Mouse (Mus musculus): ENCODE measurements around the gene Tmed4. TPM values are rescaled to one million over a fixed set of nuclear protein-coding genes. Genes with fewer than 3 reads are reported as not detected.
"Not testable (repeated sequence)": the region's sequence is repeated elsewhere in the genome, so short reads cannot be mapped to it uniquely, and the experiment has no call there.

Gene Tmed4
- total RNA-seq, 2 experiments from 2014 or later: 98.7 to 104 TPM

DNA sequence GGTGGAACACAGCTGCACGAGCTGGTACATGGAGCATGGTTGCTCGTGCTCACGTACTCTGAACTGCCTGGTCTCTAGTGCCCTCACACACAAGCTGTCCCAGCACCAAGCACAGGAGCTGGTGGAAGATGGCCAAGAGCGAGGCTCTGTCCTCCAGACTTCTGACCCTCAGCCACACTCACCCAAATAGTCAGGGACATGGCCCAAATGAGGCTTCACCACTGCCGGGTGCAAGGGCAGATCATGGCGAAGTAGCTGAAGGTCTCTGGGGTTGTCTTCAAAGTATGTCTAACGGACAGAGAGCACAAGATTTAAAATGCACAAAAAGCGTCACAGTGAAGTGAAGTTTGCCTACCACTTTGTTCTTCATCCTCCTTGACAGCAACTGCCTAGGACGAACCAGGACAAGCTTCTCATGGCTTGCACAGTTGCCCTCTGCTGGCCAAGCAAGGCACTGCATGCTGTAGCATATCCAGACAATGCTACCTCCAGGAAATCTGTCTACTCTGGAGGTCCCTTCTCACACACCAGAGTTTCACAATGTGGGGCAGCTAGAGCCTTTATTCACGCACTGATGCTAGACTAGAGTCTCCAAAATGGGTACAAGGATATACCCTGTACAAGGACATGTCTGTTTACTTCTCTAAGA lies 13.1 kb downstream of the Tmed4 start:
- DNase-seq (ENCODE audit: low spot score in 2 of 2): peak; percentile 51 to 77

DNA sequence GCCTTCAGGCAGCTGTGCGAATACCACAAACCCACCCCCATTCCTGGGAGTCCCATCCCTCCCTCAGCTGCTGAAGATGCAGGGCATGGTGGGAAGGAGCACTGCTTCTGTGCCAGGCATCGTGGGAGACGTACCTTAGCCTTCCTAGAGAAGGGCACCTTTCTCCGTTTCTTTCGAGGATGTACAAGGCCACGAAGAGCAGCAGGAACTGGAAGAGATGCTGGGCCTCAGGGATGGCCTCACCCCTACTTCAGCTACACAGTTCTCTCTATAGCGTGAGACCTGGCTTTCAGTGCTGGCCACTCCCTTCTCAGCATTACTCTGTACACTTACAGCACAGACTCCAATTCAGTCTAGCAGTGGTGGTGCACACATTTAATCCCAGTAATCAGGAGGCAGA lies 15.3 kb downstream of the Tmed4 start:
- H3K4me3 ChIP-seq: no peak overlapping the region
- TF ChIP-seq CTCF (conservative IDR thresholded peaks at IDR 0.05): no peak
- no peak for DNase-seq (ENCODE audit: low spot score in 2 of 2)
- H3K27ac ChIP-seq: no peak overlapping the region

More for the DNA sequence above, 13.1 kb downstream of the Tmed4 start:
- H3K27ac ChIP-seq: no peak overlapping the region
- no peak overlapping the region for H3K4me3 ChIP-seq
- peak; percentile 98 for TF ChIP-seq CTCF (conservative IDR thresholded peaks at IDR 0.05)

DNA sequence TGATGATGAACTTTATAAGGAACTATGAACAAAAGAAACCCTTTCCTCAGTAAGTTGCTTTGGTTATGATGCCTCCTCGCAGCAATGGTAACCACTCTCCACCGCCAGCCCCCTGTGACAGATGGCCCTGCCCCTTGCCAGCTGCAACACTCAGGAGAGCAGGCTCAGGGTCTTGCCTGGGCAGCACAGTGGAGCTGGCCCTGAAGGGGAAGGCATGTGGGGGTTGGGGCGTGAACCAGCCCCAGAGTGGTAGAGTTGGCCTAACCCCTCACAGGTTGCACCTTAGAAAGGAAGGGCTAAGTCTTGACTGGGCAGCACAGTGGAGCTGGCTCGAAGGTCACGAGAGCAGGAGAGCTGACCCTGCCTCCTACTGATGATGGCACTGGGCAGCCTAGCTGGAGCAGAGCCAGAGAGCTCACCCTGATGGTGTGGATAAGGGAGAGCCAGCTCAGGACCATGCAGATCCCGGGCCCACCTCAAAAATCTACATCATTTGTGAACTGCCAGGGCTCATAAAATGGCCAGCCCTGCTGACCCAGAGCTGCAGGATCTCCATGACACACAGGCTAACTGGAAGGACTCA lies 18.1 kb downstream of the Tmed4 start:
- TF ChIP-seq CTCF (conservative IDR thresholded peaks at IDR 0.05): no peak
- DNase-seq (ENCODE audit: low spot score in 2 of 2): no peak
- H3K27ac ChIP-seq: no peak overlapping the region

DNA sequence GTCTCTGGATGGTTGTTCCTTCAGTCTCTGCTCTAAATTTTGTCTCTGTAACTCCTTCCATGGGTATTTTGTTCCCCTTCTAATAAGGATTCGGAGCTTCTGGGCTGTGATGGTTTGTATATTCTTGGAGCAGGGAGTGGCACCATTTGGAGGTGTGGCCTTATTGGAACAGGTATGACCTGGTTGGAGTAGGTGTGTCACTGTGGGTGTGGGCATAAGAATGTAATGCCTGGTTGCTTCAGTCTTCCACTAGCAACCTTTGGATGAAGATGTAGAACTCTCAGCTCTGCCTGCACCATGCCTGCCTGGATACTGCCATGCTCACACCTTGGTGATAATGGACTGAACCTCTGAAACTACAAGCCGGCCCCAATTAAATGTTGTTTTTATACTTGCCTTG lies 20.1 kb downstream of the Tmed4 start:
- DNase-seq (ENCODE audit: low spot score in 2 of 2); H3K27ac ChIP-seq; H3K4me3 ChIP-seq: not testable (repeated sequence)

More for the DNA sequence above, 18.1 kb downstream of the Tmed4 start:
- H3K4me3 ChIP-seq: no peak overlapping the region

DNA sequence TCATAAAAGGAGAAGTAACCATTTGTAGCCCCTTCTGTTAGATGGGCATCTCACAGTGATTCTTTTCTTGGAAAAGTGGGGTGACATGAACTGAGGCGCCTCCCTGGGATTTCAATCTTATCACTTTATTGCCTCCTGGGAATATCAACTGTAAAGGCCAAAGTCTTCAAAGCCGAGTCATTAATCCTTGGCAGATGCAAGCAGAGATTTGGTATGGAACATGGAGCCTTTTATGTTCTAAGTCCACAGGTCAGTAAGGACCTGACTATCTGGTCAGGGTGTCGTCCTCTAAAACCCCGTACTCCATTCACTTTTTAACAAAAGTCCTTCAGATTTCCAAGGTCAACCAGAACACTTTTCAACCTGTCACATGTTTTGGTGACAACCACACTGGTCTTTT lies 21.8 kb downstream of the Tmed4 start:
- DNase-seq (ENCODE audit: low spot score in 2 of 2): no peak
- no peak for TF ChIP-seq CTCF (conservative IDR thresholded peaks at IDR 0.05)
- H3K4me3 ChIP-seq: no peak overlapping the region
- H3K27ac ChIP-seq: no peak overlapping the region

DNA sequence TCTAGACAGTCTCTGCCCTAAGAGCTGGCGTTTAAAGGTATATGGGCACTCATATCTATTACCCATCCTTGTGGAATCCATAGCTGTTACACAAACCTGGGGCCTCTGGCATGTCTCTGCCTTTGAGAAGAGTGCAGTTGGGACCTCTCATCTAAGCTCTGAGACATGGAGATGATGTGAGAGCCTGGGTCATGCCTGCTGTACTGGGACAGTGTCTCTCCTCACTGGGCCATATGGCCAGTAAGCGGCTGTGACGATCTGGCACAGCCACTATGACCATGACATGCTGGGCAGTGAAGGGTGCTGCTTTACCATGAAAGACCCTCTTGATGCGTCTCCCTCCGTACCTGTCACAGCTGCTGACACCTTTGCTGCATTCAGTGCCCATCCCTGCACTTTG lies 22.4 kb downstream of the Tmed4 start:
- no peak overlapping the region for H3K27ac ChIP-seq
- no peak for DNase-seq (ENCODE audit: low spot score in 2 of 2)
- H3K4me3 ChIP-seq: no peak overlapping the region
- TF ChIP-seq CTCF (conservative IDR thresholded peaks at IDR 0.05): no peak

DNA sequence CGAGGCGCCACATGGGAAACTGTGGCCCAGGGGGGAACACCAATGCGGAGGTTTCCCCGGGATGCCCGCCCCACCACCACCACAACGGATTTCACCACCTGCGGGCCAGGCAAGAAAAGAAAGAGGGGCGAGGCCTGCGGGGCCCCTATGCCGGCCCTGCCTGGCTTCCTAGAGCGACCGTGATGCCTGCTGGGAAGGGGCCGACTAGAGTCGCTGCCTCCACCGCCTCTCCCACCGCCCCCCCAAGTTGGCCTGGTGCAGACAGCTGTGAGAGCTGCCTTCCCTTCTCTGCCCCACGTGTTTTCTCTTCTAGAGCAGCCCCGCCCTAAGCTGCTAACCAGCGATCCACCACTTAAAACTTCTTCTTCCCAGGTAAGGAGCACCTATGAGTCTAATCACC lies 30.0 kb downstream of the Tmed4 start:
- Histone ChIP-seq H3K27ac (no peak overlapping the region), H3K4me3 (no peak overlapping the region)
- no peak for TF ChIP-seq CTCF (conservative IDR thresholded peaks at IDR 0.05)
- DNase-seq (ENCODE audit: low spot score in 2 of 2): no peak

DNA sequence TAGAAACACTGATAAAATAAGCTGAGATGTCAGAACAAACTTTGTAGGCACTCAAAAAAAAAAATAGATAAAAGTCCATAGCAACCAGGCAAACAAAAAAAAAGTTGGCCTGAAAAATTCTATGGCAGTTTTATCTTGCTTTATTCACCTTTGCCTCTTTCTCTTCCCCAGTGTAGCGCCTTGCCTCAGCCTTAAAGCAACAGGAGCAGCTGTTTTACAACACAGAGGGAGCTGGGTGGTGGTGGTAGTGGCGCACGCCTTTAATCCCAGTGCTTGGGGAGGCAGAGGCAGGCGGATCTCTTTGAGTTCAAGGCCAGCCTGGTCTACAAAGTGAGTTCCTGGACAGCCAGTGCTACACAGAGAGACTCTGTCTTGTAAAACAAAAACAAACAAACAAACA lies 41.6 kb downstream of the Tmed4 start:
- no peak for TF ChIP-seq CTCF (conservative IDR thresholded peaks at IDR 0.05)

DNA sequence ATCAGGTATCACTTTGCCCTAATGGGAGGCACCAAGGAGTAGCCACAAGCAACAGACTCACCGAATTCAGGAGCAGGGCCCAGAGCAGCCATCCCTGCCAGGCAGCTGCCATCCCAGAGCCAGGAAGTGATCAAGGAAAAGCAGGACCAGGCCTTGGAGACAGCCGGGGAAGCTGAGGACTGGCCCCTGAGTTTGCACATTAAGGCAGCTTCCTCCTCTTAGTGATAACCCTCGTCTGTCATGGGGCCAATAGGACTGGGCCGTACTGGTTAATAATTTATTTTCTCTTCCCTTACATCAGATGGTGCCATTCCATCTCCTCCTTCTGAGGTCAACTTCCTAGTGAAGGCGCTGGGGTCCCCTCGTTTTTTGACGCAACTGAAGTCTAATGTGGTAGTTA lies 44.7 kb downstream of the Tmed4 start, which contains the start of gene Npc1l1:
Npc1l1 (minus strand) TSS at position 132 of the 400 bp plus-strand sequence.
- no peak for DNase-seq (ENCODE audit: low spot score in 2 of 2)
- no peak within 1 kb of the TSS for H3K4me3 ChIP-seq
- no peak for TF ChIP-seq CTCF (conservative IDR thresholded peaks at IDR 0.05)

More for the DNA sequence above, 41.6 kb downstream of the Tmed4 start:
- H3K4me3 ChIP-seq: no peak overlapping the region
- no peak for DNase-seq (ENCODE audit: low spot score in 2 of 2)
- no peak overlapping the region for H3K27ac ChIP-seq

DNA sequence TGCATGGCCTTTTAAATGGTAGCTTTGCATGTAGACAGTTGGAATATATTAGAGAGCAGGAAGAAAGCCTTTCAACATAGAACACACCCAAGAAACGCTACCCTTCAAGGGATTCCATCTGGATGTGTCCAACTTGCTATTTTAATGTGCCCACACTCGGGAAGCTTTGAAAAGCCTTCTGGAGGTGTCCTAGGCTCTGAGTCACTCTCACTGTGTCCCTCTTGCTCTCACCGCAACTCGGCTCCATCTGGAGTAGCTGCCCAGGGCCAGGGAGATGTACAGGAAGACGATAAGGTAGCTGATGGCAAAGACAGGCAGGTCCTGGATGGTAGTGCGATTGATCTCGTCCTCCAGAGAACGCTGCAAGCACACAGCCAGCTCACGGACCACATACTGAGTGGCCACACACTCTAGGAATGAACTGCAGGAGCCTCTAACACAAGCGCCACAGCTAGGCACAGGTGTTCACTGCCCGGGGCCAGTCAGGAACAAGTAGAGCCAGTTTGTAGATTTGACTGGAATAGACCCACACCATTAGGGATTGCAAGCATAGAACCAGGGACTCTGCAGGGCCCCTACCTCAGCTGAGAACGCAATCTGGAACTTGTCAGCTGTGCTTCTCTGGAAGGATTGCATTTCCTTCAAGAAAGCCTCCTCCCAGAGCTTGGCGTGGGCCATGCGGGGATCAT lies 50.0 kb downstream of the Tmed4 start:
- no peak for TF ChIP-seq CTCF (conservative IDR thresholded peaks at IDR 0.05)
- Histone ChIP-seq H3K4me3 (no peak overlapping the region), H3K27ac (no peak overlapping the region)
- DNase-seq (ENCODE audit: low spot score in 2 of 2): peak in 1 of 2 experiments; percentile 19

More for the DNA sequence above, 44.7 kb downstream of the Tmed4 start, which contains the start of gene Npc1l1:
- no peak within 1 kb of the TSS for H3K27ac ChIP-seq

DNA sequence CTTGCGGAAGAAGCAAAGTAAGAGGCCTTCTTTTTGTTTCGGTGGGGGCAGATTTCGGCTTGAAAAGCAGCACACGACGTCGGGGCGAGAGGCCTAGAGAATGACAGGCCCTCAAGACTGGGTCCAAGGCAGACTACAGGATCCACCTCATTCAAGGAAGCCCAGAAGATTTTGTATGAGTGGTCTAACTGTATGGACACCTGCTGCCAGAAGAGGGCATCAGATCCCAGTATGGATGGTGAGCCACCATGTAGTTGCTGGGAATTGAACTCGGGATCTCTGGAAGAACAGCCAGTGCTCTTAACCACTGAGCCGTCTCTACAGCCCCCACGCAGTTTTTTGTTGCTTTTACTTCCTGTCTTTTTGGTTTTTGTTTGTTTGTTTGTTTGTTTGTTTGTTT lies 52.5 kb downstream of the Tmed4 start:
- H3K27ac ChIP-seq: no peak overlapping the region
- no peak for DNase-seq (ENCODE audit: low spot score in 2 of 2)
- no peak overlapping the region for H3K4me3 ChIP-seq
- no peak for TF ChIP-seq CTCF (conservative IDR thresholded peaks at IDR 0.05)

Other genes with a start within 250 kb of the Tmed4 start
- 1,000 to 10,000 TPM; 1,149 to 1,215 TPM for gene Camk2b, start 208.5 kb downstream of the Tmed4 start, total RNA-seq (2021)
- gene A730071L15Rik, start 74.8 kb downstream of the Tmed4 start, total RNA-seq (2021): under 1 TPM in 1 of 2 experiments, not detected in 1; 0.31 TPM
- gene Nudcd3, start 74.5 kb downstream of the Tmed4 start, total RNA-seq (2021): 100 to 1,000 TPM; 117 to 118 TPM
- under 1 TPM; 0.27 to 0.51 TPM for gene Npc1l1, start 44.7 kb downstream of the Tmed4 start, total RNA-seq (2021)
- gene Ddx56, start 7.1 kb downstream of the Tmed4 start, total RNA-seq (2021): 10 to 100 TPM; 40.1 to 48.8 TPM
- gene Ogdh, start 16.8 kb upstream of the Tmed4 start, total RNA-seq (2021): 100 to 1,000 TPM; 214 to 221 TPM
- gene Zmiz2, start 114.2 kb upstream of the Tmed4 start, total RNA-seq (2021): 100 to 1,000 TPM; 170 TPM
- gene Ppia, start 140.6 kb upstream of the Tmed4 start, total RNA-seq (2021): 1,000 to 10,000 TPM; 1,589 to 1,677 TPM
- 10 to 100 TPM; 43.6 to 47.3 TPM for gene H2afv, start 169.6 kb upstream of the Tmed4 start, total RNA-seq (2021)
- gene Purb, start 201.0 kb upstream of the Tmed4 start, total RNA-seq (2021): 100 to 1,000 TPM; 234 to 240 TPM
- under 1 TPM; 0.59 to 0.91 TPM for gene Myo1g, start 246.1 kb upstream of the Tmed4 start, total RNA-seq (2021)